Mouse (Mus musculus): Measurements from ENCODE around the gene Kdm5d.

Kdm5d gene

DNA sequence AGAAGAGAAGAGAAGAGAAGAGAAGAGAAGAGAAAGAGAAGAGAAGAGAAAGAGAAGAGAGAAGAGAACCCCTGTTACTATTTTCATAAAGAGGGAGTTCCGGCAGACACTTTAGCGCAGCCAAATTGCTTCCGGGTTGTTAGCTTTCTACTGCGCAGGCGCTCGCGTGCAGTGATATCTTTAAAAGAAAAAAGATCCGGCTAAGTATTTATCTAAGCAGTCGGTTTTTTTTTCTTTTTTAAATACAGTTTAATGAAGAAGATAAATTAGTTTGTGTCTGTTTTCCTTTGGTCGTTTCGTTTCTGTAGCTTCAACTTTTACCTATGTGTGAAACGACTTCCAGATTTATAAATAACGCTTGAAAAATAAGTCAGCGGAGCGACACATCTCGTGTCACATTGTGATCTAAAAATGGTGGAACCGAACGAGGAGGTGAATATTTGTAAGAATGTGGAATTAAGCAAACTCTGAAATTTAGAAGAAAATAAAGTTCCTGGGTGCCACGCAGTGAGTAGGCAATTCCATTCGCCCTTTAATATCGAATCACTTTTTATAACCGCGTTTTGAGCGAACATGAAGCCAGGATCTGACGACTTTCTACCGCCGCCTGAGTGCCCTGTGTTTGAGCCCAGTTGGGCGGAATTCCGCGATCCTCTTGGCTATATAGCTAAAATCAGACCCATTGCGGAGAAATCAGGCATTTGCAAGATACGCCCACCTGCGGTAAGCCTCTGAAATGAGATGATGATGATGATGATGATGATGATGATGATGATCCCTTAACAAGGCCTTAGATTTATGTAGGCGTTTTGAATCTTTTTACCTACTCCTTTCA, at the start of gene Kdm5d:
TSS of gene Kdm5d (plus strand) at position 396 of the 835 bp plus-strand sequence.
- no peak for DNase-seq

- no peak for DNase-seq
Observed at GRCm38 (mm10) chrY:872404-872803, 25.2 kb upstream of the Kdm5d start.

DNA sequence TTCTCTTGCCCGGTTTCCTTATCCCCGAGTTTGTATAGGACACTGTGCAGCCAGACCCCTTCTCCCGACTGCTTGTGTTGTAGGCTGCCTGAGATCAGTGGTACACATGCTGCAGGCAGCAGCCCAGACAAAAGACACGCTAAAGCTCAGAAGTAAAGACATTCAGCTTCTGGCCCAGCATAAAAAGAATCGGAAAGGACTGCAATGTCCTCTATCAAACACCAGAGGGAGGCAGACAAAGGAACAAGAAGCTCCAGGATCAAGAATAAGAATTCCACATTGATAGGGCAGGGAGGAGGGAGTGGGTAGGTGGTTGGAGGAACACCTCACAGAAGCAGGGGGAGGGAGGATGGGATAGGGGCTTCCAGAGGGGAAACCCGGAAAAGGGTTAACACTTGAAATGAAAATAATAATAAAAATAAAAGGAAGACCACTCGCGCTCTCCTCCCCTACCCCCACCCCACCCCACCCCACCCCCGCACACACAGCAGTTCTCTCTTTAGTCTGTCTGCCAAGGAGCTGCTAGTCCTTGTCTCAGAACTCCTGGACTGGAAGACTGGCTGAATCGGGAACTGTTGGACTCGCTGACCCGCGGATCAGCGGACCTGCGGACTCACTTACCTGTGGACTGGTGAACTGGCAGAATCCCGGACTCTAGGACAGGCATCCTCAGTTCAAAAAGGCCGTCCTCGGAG, 24.6 kb upstream of the Kdm5d start:
- no peak for DNase-seq
